21 mouse cellular contexts compared by ENCODE assay signal in the genomic region with DNA sequence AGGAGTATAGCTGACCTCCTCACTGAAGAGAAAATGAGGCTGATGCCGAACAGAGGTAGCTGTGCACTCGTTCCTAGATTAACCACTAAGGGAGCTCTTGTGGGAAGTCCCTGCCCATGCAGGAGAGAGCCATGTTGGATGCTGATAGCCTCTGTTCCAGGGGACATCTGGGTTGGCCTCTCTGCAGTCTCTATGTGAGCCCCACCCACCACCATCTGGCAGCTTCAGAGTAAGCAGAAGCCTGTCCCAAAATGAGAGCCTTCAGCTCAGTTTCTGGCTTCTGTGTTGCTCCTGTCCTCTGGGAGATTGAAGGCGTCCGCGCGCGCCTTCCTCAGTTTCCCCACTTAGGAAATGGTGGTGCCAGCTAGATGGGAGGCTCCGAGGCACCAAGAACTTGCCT. TPM values are rescaled to one million over a fixed set of nuclear protein-coding genes. Genes with fewer than 3 reads are reported as not detected.
DNase-seq lines count a peak whose midpoint lies in the region; ATAC-seq and TF ChIP-seq lines count a peak whose summit lies in the region.
"Had no signal": no experiment of that assay in that cellular context is flagged by ENCODE, and none has a peak within 500 bp of the region (broad histone marks: within the 10 kb centered on the region; RNA-seq: fewer than 3 reads in every experiment).

No protein-coding gene starts in this region.

- 68% methylated on average over 8 of the region's 8 CpGs for WGBS in kidney, postnatal 0 days
- 64% methylated on average over 8 of the region's 8 CpGs for WGBS in kidney, adult 2 months

- H3K9me3 ChIP-seq in kidney, postnatal 0 days (replicated peaks; ENCODE audit: low read length), result no peaks in the 10 kb centered on the region
- H3K9me3 ChIP-seq: embryonic facial prominence, embryonic 15.5 days; forebrain, embryonic 10.5 days; G1E; hindbrain, embryonic 15.5 days; liver, embryonic 12.5 days had no signal

- no peaks in the 10 kb centered on the region for H3K4me1 ChIP-seq in kidney, postnatal 0 days (replicated peaks; ENCODE audit: insufficient read depth, low read length)
- no peaks in the 10 kb centered on the region for H3K4me1 ChIP-seq in kidney, adult 2 months (ENCODE audit: control insufficient read depth, insufficient read depth, low read length)
- H3K4me1 ChIP-seq: hindbrain, embryonic 15.5 days; liver, embryonic 12.5 days had no signal

- no peak for ATAC-seq in kidney, postnatal 0 days (replicated peaks; ENCODE audit: low FRiP score, low read depth)
- ATAC-seq: intestine, embryonic 16.5 days; liver, embryonic 12.5 days had no signal

- DNase-seq in heart, adult 11 months, result peak; percentile 95
- DNase-seq in heart, adult 8-10 months (ENCODE audit: low spot score), result no peak
- DNase-seq in kidney, postnatal 0 days (ENCODE audit: low spot score), result no peak
- DNase-seq in kidney, adult 2 months, result no peak
- DNase-seq in gastrocnemius, adult 2 months, result peak; percentile 61
- DNase-seq in heart, postnatal 4 days, result peak; percentile 22
- no peak for DNase-seq in urinary bladder, postnatal 14 days (ENCODE audit: low spot score)
- DNase-seq: adrenal gland, postnatal 25 days; cerebellum, adult 11-12 months; lung, adult 2 months; lung, postnatal 36 days; retina, postnatal 1 day; right cerebral cortex, postnatal 4 days; thymus, postnatal 14 days had no signal

- TF ChIP-seq CTCF in kidney, postnatal 0 days (IDR thresholded peaks at IDR 0.05; ENCODE audit: low read depth), result 0 out of 2 replicates have a peak, but pooled peaks have one; percentile 0
- no peak for TF ChIP-seq CTCF in kidney, adult 2 months (conservative IDR thresholded peaks at IDR 0.05; ENCODE audit: insufficient read depth, insufficient read length, low read depth, low read length)
- TF ChIP-seq CTCF in gastrocnemius, adult 2 months (IDR thresholded peaks at IDR 0.05), result no peak

- no peak overlapping the region for H3K9ac ChIP-seq in kidney, postnatal 0 days (ENCODE audit: low read depth, low read length)
- H3K9ac ChIP-seq: embryonic facial prominence, embryonic 15.5 days; hindbrain, embryonic 15.5 days; liver, embryonic 12.5 days had no signal

- TF ChIP-seq POLR2A in kidney, adult 2 months (IDR thresholded peaks at IDR 0.05; ENCODE audit: low read depth, low read length), result no peak

- H3K27ac ChIP-seq in kidney, postnatal 0 days, result no peak overlapping the region
- H3K27ac ChIP-seq in kidney, adult 2 months (ENCODE audit: insufficient read depth, low read depth, low read length), result no peak overlapping the region
- 0 out of 2 replicates have a peak overlapping the region, but pooled peaks have one; percentile 28 for H3K27ac ChIP-seq in gastrocnemius, adult 2 months
- H3K27ac ChIP-seq: embryonic facial prominence, embryonic 15.5 days; forebrain, embryonic 10.5 days; hindbrain, embryonic 15.5 days; layer of hippocampus, adult 2 months; liver, embryonic 12.5 days had no signal

- H3K27me3 ChIP-seq in kidney, postnatal 0 days (ENCODE audit: insufficient read depth, low read length), result peaks cover 9% of the 10 kb centered on the region
- no peaks in the 10 kb centered on the region for H3K27me3 ChIP-seq in kidney, adult 2 months (replicated peaks; ENCODE audit: control insufficient read depth, insufficient read depth, low read length)
- H3K27me3 ChIP-seq: embryonic facial prominence, embryonic 15.5 days; hindbrain, embryonic 15.5 days had no signal

- no peaks in the 10 kb centered on the region for H3K36me3 ChIP-seq in kidney, postnatal 0 days (ENCODE audit: insufficient read depth, low read length)
- H3K36me3 ChIP-seq in kidney, adult 2 months (ENCODE audit: control insufficient read depth, insufficient read depth, low read length), result no peaks in the 10 kb centered on the region
- H3K36me3 ChIP-seq: embryonic facial prominence, embryonic 15.5 days; forebrain, embryonic 10.5 days; G1E; hindbrain, embryonic 15.5 days; liver, embryonic 12.5 days had no signal

- intact Hi-C loops in gastrocnemius, adult 2 months (cut with DNase I), result no loop called here

- H3K4me2 ChIP-seq in kidney, postnatal 0 days (ENCODE audit: low read length), result no peak overlapping the region
- H3K4me2 ChIP-seq: embryonic facial prominence, embryonic 15.5 days; hindbrain, embryonic 15.5 days; liver, embryonic 12.5 days had no signal

- no peak overlapping the region for H3K4me3 ChIP-seq in kidney, postnatal 0 days (replicated peaks; ENCODE audit: low read depth, low read length)
- H3K4me3 ChIP-seq in kidney, adult 2 months (ENCODE audit: insufficient read depth, low read depth, low read length), result no peak overlapping the region
- H3K4me3 ChIP-seq in gastrocnemius, adult 2 months, result no peak overlapping the region
- H3K4me3 ChIP-seq: embryonic facial prominence, embryonic 15.5 days; forebrain, embryonic 10.5 days; hindbrain, embryonic 15.5 days; layer of hippocampus, adult 2 months; liver, embryonic 12.5 days had no signal

RNA-seq across cellular contexts. Expression of a gene that starts 53.7 kb away (rescaled TPM):
- 10 to 100 TPM; 70.7 to 89.1 (median 82.6) TPM for total RNA-seq in heart, adult 8-10 months (2022)
- 45.5 and 47.2 TPM in 2 replicates for polyA plus RNA-seq in kidney, postnatal 0 days (2015; fragmentation: Nextera tagmentation; extraction: Ambion mirVana)
- 12.3 and 13.3 TPM in 2 replicates for polyA plus RNA-seq in kidney, adult 2 months (2012; rRNA removed)
- 100 to 1,000 TPM; 118 to 136 TPM for total RNA-seq in gastrocnemius, adult 2 months (2021)
- total RNA-seq in heart, postnatal 4 days (2021), result 10 to 100 TPM; 75.0 to 79.8 TPM

Comparison
In these comparisons a context has a peak if more than half of its experiments do, and no peak if none do; other contexts are left out.
1. DNase-seq: peak in heart, adult 11 months (single experiment), gastrocnemius, adult 2 months (single experiment) and heart, postnatal 4 days (single experiment); none in heart, adult 8-10 months (single experiment), kidney, postnatal 0 days (single experiment), kidney, adult 2 months (single experiment) and urinary bladder, postnatal 14 days (single experiment).